Mouse (Mus musculus) neural tube, embryonic 11.5 days (tissue): ENCODE data around the gene Acox1. TPM values are rescaled to one million over a fixed set of nuclear protein-coding genes. Genes with fewer than 3 reads are reported as not detected.

ENCODE experiments used
- ATAC-seq: fragments of 200-750 bp; cut with Nextera tagmentation; 2 replicates; pipeline ENCODE4 v1.8.0; 2017; ENCODE audit warnings: moderate number of reproducible peaks, mild to moderate bottlenecking, moderate TSS enrichment, moderate library complexity; ENCODE audit not compliant: insufficient read depth, low FRiP score, low TSS enrichment
- DNase-seq: peaks from one replicate; pipeline ENCODE4 v3.0.0-alpha.2; 2015; ENCODE audit warnings: low spot score
- H3K27ac ChIP-seq: fragments of 300-500 bp; sonication (generic); 2 replicates; pipeline ENCODE4 v1.5.1; 2014; ENCODE audit warnings: low read depth, mild to moderate bottlenecking, low read length
- H3K27me3 ChIP-seq: fragments of 300-500 bp; sonication (generic); 2 replicates; pipeline ENCODE4 v1.6.1; 2014; ENCODE audit warnings: mild to moderate bottlenecking, low read length, mixed read lengths; ENCODE audit not compliant: control insufficient read depth, insufficient read depth
- H3K36me3 ChIP-seq: fragments of 300-500 bp; sonication (generic); 2 replicates; pipeline ENCODE4 v1.6.1; 2014; ENCODE audit warnings: mild to moderate bottlenecking, low read length, moderate library complexity, mixed read lengths; ENCODE audit not compliant: control insufficient read depth, insufficient read depth
- H3K4me1 ChIP-seq: fragments of 300-500 bp; sonication (generic); 2 replicates; pipeline ENCODE4 v1.6.1; 2014; ENCODE audit warnings: low read length, mixed read lengths; ENCODE audit not compliant: control insufficient read depth, insufficient read depth
- H3K4me2 ChIP-seq: fragments of 300-500 bp; sonication (generic); 2 replicates; pipeline ENCODE4 v1.6.1; 2014; ENCODE audit warnings: low read depth, mild to moderate bottlenecking, moderate library complexity
- H3K4me3 ChIP-seq: fragments of 300-500 bp; sonication (generic); 2 replicates; pipeline ENCODE4 v1.5.1; 2014; ENCODE audit warnings: low read depth, low read length
- H3K9ac ChIP-seq: fragments of 300-500 bp; sonication (generic); 2 replicates; pipeline ENCODE4 v1.6.1; 2014; ENCODE audit warnings: mild to moderate bottlenecking, low read length
- H3K9me3 ChIP-seq: fragments of 300-500 bp; sonication (generic); 2 replicates; pipeline ENCODE4 v1.6.1; 2016; ENCODE audit warnings: low read length; ENCODE audit not compliant: control insufficient read depth
- WGBS: fragments of 180-500 bp; shearing (Covaris S2); extraction: QIAGEN DNeasy Blood & Tissue Kit; methylation state at CpG from one replicate; pipeline ENCODE4 v1.1.7; 2014; 5-methylcytosine and 5-hydroxymethylcytosine counted together
- polyA plus RNA-seq: library from polyadenylated mRNA; unstranded; fragments of >200 nt; fragmentation: Nextera tagmentation; extraction: Ambion mirVana; gene quantifications from 2 replicates; pipeline ENCODE4 v1.2.1, GENCODE M21; 2014

The Acox1 gene
- polyA plus RNA-seq, 1 experiment from 2014 or later: 34.4 TPM

DNA sequence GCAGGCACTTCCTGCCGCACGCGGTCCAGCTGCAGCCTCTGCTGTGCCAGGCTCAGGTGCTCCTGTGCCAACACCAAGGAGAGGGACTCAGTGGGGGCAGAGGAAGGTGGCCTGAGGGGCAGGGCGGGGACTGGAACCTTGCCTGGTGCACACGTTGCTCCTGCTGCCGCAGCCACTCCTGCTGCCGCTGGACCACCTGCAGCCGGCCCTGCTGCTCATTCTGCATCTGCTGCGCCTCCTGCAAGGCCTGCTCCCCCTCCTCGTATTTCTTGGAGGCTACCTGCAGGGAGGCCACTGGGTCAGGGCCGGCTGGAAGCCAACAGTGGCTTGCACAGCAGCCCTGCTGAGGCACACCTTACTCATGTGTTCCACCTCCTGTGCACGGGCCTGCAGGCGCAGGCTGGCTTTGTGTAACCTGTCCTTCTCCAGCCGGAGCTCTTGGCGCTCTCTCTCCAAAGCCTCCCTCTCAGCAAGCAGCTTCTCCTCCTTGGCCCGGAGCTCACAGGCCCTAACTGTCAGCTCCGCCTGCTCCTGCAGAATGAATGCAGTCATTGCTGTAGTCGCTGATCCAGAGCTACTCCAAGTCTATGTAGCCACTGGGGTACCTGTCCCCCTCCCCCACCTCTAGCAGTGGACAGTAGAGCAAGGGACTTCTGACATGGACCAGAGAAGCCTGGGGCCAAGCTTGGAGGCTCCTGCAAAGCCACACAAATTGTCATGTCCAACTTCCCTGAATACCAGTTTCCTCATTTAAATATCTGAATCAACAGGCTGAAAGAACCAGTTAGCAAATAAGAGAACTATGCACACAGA lies 53.2 kb downstream of the Acox1 start:
- Histone ChIP-seq H3K27me3 (no peaks in the 10 kb centered on the region), H3K4me1 (no peaks in the 10 kb centered on the region), H3K9ac (no peak overlapping the region), H3K4me2 (no peak overlapping the region), H3K9me3 (no peaks in the 10 kb centered on the region), H3K36me3 (peaks cover 30% of the 10 kb centered on the region), H3K27ac (no peak overlapping the region), H3K4me3 (no peak overlapping the region)
- ATAC-seq (no peak), DNase-seq (no peak)
- 66% methylated on average over 18 of the region's 18 CpGs for WGBS

DNA sequence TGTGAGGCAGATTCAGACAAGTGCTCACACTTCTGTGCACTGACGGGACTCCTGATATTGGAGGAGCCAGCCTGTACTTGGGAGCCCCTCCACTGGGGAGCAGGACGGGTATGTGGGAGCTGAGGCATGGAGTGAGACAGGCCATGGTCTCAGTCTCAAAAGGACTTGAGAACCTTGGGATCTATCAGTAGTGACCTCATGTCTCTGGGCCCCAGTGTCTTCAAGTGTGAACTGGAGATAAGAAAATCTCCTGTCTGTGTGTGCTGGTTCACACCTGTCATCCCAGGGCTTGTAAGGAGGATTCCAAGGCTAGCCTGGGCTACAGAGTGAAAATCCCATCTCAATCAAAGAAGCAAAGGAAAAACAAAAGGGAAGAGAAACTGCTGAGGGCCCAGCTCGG lies 55.4 kb downstream of the Acox1 start:
- Histone ChIP-seq H3K27me3 (no peaks in the 10 kb centered on the region), H3K4me2 (no peak overlapping the region), H3K4me3 (no peak overlapping the region), H3K36me3 (peaks cover 18% of the 10 kb centered on the region), H3K27ac (no peak overlapping the region), H3K9ac (no peak overlapping the region), H3K4me1 (no peaks in the 10 kb centered on the region), H3K9me3 (no peaks in the 10 kb centered on the region)
- WGBS: 88% methylated on average over 3 of the region's 3 CpGs
- no peak for ATAC-seq
- DNase-seq: no peak

- WGBS: 64% methylated on average over 10 of the region's 10 CpGs
These were observed 56.4 kb downstream of the Acox1 start for GRCm38 (mm10) chr11:116142211-116142991.

DNA sequence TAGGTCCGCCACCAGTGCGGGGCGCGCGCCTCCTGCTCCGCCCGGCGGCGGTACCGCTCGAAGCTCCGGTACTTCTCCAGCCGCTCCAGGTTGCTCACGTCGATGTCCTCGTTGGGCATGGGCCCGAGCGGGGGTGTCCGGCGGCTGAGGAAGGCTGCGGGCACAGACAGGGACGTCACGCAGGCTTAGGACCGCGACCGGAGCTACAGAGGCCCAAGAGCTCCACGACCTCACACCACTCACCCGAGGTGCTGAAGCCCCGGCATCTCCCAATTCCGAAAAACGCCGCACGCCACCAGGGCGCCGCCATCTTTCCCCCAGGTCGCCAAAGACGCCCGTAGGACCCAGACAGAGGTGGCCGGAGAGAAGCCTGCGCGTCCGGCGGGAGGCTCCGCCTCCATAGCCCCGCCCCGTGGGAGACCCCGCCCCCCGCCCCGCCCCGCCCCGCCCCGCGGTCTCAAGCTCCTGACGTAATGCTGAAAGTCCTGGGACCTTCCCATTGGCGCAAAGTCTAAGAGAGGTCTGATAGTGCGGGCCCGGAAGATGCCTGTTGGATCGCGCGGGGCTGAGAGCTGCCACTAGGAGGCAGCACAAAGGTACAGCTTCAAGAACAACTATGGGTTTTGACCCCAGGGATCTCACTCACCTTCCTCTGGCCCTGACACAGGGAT lies 60.2 kb downstream of the Acox1 start, which contains the start of gene Mrpl38:
Gene Mrpl38 (minus strand): TSS at position 401 of the 671 bp plus-strand sequence.
- peak within 1 kb of the TSS; percentile 78 for H3K9ac ChIP-seq
- H3K36me3 ChIP-seq: peaks cover 5% of the 10 kb centered on the region
- peak within 1 kb of the TSS; percentile 66 for H3K4me2 ChIP-seq
- DNase-seq (peak; percentile 93), ATAC-seq (peak; percentile 94)
- H3K27me3 ChIP-seq: no peaks in the 10 kb centered on the region
- H3K27ac ChIP-seq: peak within 1 kb of the TSS; percentile 61
- H3K4me1 ChIP-seq: peaks cover 6% of the 10 kb centered on the region
- WGBS: 0% methylated on average over 60 of the region's 60 CpGs
- no peaks in the 10 kb centered on the region for H3K9me3 ChIP-seq
- H3K4me3 ChIP-seq: peak within 1 kb of the TSS; percentile 95

More at GRCm38 (mm10) chr11:116142211-116142991, 56.4 kb downstream of the Acox1 start:
- Histone ChIP-seq H3K36me3 (peaks cover 12% of the 10 kb centered on the region), H3K9me3 (no peaks in the 10 kb centered on the region), H3K4me2 (no peak overlapping the region), H3K4me1 (peaks cover 6% of the 10 kb centered on the region), H3K27ac (no peak overlapping the region), H3K27me3 (no peaks in the 10 kb centered on the region), H3K4me3 (no peak overlapping the region), H3K9ac (no peak overlapping the region)
- DNase-seq (no peak), ATAC-seq (no peak)

DNA sequence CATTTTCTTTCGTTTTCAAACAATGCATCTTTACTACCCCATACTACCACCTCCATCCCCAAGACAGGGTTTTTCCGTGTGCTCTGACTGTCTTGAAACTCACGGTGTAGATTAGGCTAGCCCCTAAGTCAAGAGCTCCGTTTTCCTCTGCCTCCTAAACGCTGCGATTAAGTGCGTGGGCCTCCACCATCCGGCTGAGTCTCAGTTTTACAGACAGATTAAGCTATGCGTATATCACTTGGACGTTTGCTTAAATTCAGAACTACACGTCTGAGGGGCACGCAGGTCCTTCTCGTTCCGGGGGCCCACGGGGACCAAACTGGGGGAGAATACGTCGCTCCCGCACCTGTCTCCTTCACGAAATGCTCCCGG lies 60.8 kb downstream of the Acox1 start:
- peaks cover 5% of the 10 kb centered on the region for H3K36me3 ChIP-seq
- no peaks in the 10 kb centered on the region for H3K9me3 ChIP-seq
- WGBS: under 1% methylated on average over 20 of the region's 20 CpGs
- H3K4me3 ChIP-seq: peak overlapping the region; percentile 95
- DNase-seq (no peak), ATAC-seq (no peak)
- peak overlapping the region; percentile 61 for H3K27ac ChIP-seq
- peaks cover 6% of the 10 kb centered on the region for H3K4me1 ChIP-seq
- H3K9ac ChIP-seq: peak overlapping the region; percentile 78
- H3K27me3 ChIP-seq: no peaks in the 10 kb centered on the region
- H3K4me2 ChIP-seq: peak overlapping the region; percentile 66

DNA sequence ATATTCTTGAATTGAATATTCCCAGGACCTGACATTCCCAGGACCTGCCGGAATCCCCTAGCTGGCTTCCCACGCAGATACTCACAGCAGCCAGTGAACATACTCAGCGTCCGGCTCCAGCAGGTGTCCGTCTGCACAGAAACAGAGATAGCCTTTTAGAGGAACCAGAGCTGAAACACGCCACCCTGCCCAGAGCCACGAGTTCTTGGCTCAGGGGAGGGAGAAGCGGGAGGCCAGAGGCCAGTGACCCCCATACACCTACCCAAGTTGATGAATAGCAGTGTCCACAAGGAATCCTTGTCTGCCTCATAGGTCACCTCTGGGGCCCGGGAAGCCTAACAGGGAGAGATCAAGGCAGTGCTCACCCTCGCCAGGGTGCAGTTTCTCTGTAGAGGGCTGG lies 64.7 kb downstream of the Acox1 start:
- H3K27me3 ChIP-seq: no peaks in the 10 kb centered on the region
- no peak overlapping the region for H3K27ac ChIP-seq
- no peak overlapping the region for H3K9ac ChIP-seq
- H3K36me3 ChIP-seq: peaks cover 8% of the 10 kb centered on the region
- H3K4me1 ChIP-seq: peaks cover 14% of the 10 kb centered on the region
- no peaks in the 10 kb centered on the region for H3K9me3 ChIP-seq
- DNase-seq (no peak), ATAC-seq (no peak)
- 90% methylated on average over 10 of the region's 10 CpGs for WGBS
- H3K4me3 ChIP-seq: no peak overlapping the region
- no peak overlapping the region for H3K4me2 ChIP-seq

- Histone ChIP-seq H3K9ac (no peak overlapping the region), H3K4me2 (no peak overlapping the region), H3K4me3 (no peak overlapping the region), H3K4me1 (peaks cover 14% of the 10 kb centered on the region), H3K27ac (no peak overlapping the region), H3K9me3 (no peaks in the 10 kb centered on the region), H3K27me3 (no peaks in the 10 kb centered on the region), H3K36me3 (peaks cover 8% of the 10 kb centered on the region)
- no peak for ATAC-seq
- 64% methylated on average over 5 of the region's 5 CpGs for WGBS
- DNase-seq: no peak
These were observed 65.3 kb downstream of the Acox1 start for GRCm38 (mm10) chr11:116133497-116133896.

- peaks cover 13% of the 10 kb centered on the region for H3K4me1 ChIP-seq
- ATAC-seq (no peak), DNase-seq (no peak)
- H3K4me3 ChIP-seq: no peak overlapping the region
- no peak overlapping the region for H3K9ac ChIP-seq
- H3K4me2 ChIP-seq: no peak overlapping the region
- WGBS: 78% methylated on average over 16 of the region's 16 CpGs
- peaks cover 8% of the 10 kb centered on the region for H3K36me3 ChIP-seq
- no peaks in the 10 kb centered on the region for H3K27me3 ChIP-seq
- H3K27ac ChIP-seq: no peak overlapping the region
- H3K9me3 ChIP-seq: no peaks in the 10 kb centered on the region
These were observed 66.2 kb downstream of the Acox1 start for GRCm38 (mm10) chr11:116132366-116133333.
